Mouse (Mus musculus): Measurements from ENCODE around the gene Gata2. TPM values are rescaled to one million over a fixed set of nuclear protein-coding genes. Genes with fewer than 3 reads are reported as not detected.

Gata2 gene
- polyA plus RNA-seq, 1 experiment from 2014 or later: 12.0 TPM

GRCm38 (mm10) chr6:88184671-88185070, 9.0 kb upstream of the Gata2 start:
- no peaks in the 10 kb centered on the region for H3K9me3 ChIP-seq
- peaks cover 7% of the 10 kb centered on the region for H3K4me1 ChIP-seq
- H3K36me3 ChIP-seq: no peaks in the 10 kb centered on the region
- no peak overlapping the region for H3K4me2 ChIP-seq
- H3K4me3 ChIP-seq (replicated peaks): no peak overlapping the region
- peaks cover 26% of the 10 kb centered on the region for H3K27me3 ChIP-seq (replicated peaks)
- 65% methylated on average over 4 of the region's 4 CpGs for WGBS
- no peak for ATAC-seq (ENCODE audit: insufficient read depth, low FRiP score, low read depth)
- no peak overlapping the region for H3K27ac ChIP-seq
- no peak overlapping the region for H3K9ac ChIP-seq

DNA sequence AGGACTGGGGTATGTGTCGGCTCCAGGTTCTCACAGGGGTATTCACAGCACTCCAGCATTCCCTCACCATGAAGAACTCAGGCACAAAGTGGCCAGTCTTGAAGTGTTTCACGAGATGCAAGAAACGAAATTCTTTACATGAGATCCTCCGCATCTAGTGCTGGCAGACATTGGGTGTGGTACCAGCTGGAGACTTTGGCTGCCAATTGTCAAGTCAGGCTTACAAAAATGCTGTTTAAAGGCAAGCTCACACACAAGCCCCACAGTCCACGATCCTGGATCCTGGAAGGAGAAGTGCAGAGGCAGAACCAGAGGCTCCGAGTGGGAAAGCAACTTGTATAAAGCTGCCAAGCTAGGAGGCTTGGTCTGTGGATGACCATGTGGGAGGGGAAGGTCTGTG, 5.5 kb upstream of the Gata2 start:
- 74% methylated on average over 6 of the region's 6 CpGs for WGBS
- Histone ChIP-seq H3K4me2 (no peak overlapping the region), H3K36me3 (no peaks in the 10 kb centered on the region), H3K9me3 (no peaks in the 10 kb centered on the region), H3K4me3 (replicated peaks) (no peak overlapping the region), H3K27me3 (replicated peaks) (peaks cover 61% of the 10 kb centered on the region), H3K4me1 (peaks cover 19% of the 10 kb centered on the region), H3K9ac (no peak overlapping the region), H3K27ac (no peak overlapping the region)
- no peak for ATAC-seq (ENCODE audit: insufficient read depth, low FRiP score, low read depth)

GRCm38 (mm10) chr6:88189312-88190042, 4.2 kb upstream of the Gata2 start:
- H3K4me2 ChIP-seq: peak overlapping the region; percentile 91
- 1% methylated on average over 56 of the region's 56 CpGs for WGBS
- no peaks in the 10 kb centered on the region for H3K9me3 ChIP-seq
- no peak overlapping the region; the same call in 1 of the 2 replicates for H3K9ac ChIP-seq
- H3K27me3 ChIP-seq (replicated peaks): peaks cover 74% of the 10 kb centered on the region
- peaks cover 28% of the 10 kb centered on the region for H3K4me1 ChIP-seq
- H3K36me3 ChIP-seq: no peaks in the 10 kb centered on the region
- H3K4me3 ChIP-seq (replicated peaks): peak overlapping the region; percentile 58
- H3K27ac ChIP-seq: no peak overlapping the region
- peak; percentile 74 for ATAC-seq (ENCODE audit: insufficient read depth, low FRiP score, low read depth)

DNA sequence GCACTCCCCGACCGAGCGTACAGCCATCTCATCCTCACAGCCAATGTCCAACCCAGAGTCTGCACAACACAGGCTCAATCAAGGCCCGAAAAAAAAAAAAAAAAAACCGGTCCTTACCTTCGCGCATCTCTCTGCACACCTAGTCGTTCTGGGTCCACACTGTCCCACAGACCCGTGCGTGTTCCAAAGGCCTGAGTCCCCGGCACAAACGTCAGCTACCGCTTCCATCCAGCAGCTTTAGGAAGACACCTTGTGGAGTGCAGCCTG, 3.7 kb upstream of the Gata2 start:
- Histone ChIP-seq H3K27ac (no peak overlapping the region), H3K9me3 (no peaks in the 10 kb centered on the region), H3K36me3 (no peaks in the 10 kb centered on the region), H3K4me3 (replicated peaks) (peak overlapping the region; percentile 58), H3K9ac (no peak overlapping the region), H3K4me2 (peak overlapping the region; percentile 91), H3K27me3 (replicated peaks) (peaks cover 77% of the 10 kb centered on the region), H3K4me1 (peaks cover 28% of the 10 kb centered on the region)
- WGBS: 2% methylated on average over 13 of the region's 13 CpGs
- ATAC-seq (ENCODE audit: insufficient read depth, low FRiP score, low read depth): no peak

GRCm38 (mm10) chr6:88190310-88191023, 3.2 kb upstream of the Gata2 start:
- peaks cover 28% of the 10 kb centered on the region for H3K4me1 ChIP-seq
- no peak overlapping the region for H3K27ac ChIP-seq
- peak overlapping the region; percentile 91 for H3K4me2 ChIP-seq
- peaks cover 82% of the 10 kb centered on the region for H3K27me3 ChIP-seq (replicated peaks)
- WGBS: 5% methylated on average over 49 of the region's 49 CpGs
- H3K9me3 ChIP-seq: no peaks in the 10 kb centered on the region
- no peaks in the 10 kb centered on the region for H3K36me3 ChIP-seq
- no peak for ATAC-seq (ENCODE audit: insufficient read depth, low FRiP score, low read depth)
- peak overlapping the region; percentile 2; the same call in 1 of the 2 replicates for H3K4me3 ChIP-seq (replicated peaks)
- no peak overlapping the region for H3K9ac ChIP-seq

DNA sequence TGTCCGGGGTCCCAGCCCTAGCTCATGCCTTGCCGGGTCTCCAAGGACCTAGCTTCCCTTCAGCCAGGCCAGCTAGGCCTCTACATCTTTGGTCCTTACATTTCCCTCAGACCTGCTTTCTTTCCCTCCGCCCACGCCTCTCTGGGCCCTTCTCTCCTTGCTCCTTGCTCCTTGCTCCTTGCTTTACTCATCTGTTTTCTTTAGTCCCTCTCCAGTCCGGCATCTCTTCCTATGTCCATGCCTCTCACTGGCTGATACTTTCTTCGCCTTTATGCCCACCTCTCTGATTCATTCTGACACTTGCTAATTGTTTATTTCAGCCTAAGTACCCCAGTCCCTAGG, 2.7 kb upstream of the Gata2 start:
- no peak overlapping the region for H3K27ac ChIP-seq
- H3K9me3 ChIP-seq: no peaks in the 10 kb centered on the region
- H3K4me1 ChIP-seq: peaks cover 28% of the 10 kb centered on the region
- H3K9ac ChIP-seq: no peak overlapping the region
- H3K4me2 ChIP-seq: peak overlapping the region; percentile 91; the same call in 1 of the 2 replicates
- no peaks in the 10 kb centered on the region for H3K36me3 ChIP-seq
- no peak for ATAC-seq (ENCODE audit: insufficient read depth, low FRiP score, low read depth)
- WGBS: 40% methylated on average over 6 of the region's 6 CpGs
- peaks cover 87% of the 10 kb centered on the region for H3K27me3 ChIP-seq (replicated peaks)
- H3K4me3 ChIP-seq (replicated peaks): 0 out of 2 replicates have a peak overlapping the region, but pooled peaks have one; percentile 2

GRCm38 (mm10) chr6:88191411-88192070, 2.1 kb upstream of the Gata2 start:
- no peak for ATAC-seq (ENCODE audit: insufficient read depth, low FRiP score, low read depth)
- WGBS: 26% methylated on average over 4 of the region's 4 CpGs

DNA sequence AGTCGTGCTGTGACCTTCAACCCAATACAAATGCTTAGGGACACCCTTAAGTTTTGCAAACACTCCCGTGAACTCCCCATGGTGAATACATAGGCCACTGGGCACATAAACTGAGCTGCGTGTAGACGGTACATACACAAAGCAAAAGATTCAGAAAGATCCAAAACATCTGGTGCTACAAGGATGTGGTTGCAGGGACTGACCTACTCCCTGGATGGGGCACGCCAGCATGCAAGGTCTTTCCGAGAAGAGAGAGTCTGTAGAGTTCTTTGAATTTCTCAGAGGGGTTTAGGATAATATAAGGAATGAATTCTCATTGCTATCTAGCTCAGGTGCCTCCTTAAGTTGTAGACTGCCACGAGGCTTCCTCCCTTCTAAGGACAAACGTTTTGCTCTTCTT, 935 bp upstream of the Gata2 start:
- Histone ChIP-seq H3K9me3 (no peaks in the 10 kb centered on the region), H3K4me1 (peaks cover 42% of the 10 kb centered on the region), H3K9ac (no peak overlapping the region), H3K4me2 (no peak overlapping the region), H3K36me3 (no peaks in the 10 kb centered on the region), H3K4me3 (replicated peaks) (no peak overlapping the region), H3K27ac (no peak overlapping the region), H3K27me3 (replicated peaks) (peaks cover 98% of the 10 kb centered on the region)
- no peak for ATAC-seq (ENCODE audit: insufficient read depth, low FRiP score, low read depth)
- 31% methylated on average over 8 of the region's 8 CpGs for WGBS

More at GRCm38 (mm10) chr6:88191411-88192070, 2.1 kb upstream of the Gata2 start:
- no peaks in the 10 kb centered on the region for H3K36me3 ChIP-seq
- H3K4me1 ChIP-seq: peaks cover 30% of the 10 kb centered on the region
- no peak overlapping the region for H3K4me3 ChIP-seq (replicated peaks)
- H3K9me3 ChIP-seq: no peaks in the 10 kb centered on the region
- H3K27ac ChIP-seq: no peak overlapping the region
- peaks cover 93% of the 10 kb centered on the region for H3K27me3 ChIP-seq (replicated peaks)
- no peak overlapping the region for H3K9ac ChIP-seq
- no peak overlapping the region for H3K4me2 ChIP-seq

DNA sequence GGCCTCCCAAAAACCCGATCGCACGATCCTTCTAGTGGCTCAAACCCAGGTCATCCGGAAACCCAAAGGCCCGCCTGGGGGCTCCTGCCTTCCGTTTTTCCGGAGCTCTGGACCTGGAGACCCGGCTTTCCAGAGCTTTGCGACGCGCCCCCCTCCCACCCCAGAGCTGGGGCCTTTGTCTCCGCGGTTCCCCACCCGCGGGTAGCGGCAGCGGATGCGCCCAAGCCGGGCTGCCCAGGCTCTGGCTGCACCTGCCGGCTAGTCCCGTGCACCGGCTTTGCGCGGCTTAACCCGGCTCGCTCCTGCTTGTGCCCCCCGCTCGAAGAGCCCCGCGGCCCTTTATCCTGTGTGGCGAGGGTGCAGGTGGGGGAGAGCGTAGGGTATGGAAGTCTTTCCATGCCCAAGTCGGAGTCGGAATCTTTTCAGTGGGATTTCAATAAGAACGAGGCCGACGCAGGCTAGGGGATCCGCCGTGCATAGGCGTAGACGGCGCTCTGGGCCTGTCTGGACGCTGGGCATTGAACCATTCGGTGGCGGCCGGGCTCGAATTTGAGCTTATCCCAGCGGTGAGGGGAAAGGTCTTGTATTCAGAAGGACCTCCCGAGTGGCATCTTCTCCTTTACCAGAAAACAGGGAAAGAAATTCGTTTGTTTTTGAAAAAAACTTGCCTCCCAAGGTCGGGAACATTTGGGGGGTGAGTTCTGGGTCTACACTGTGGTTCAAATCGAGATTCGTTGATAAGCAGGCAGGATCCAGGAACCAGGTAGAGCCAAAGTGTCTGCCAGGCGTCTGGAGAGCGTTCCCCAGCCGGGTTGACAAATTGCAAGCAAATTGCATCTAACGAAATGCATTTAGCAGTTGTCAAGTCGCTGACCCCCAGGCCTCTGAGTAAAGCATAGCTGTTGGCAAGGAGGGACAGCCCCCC, 624 bp downstream of the Gata2 start:
- no peaks in the 10 kb centered on the region for H3K36me3 ChIP-seq
- ATAC-seq (ENCODE audit: insufficient read depth, low FRiP score, low read depth): no peak
- peaks cover 54% of the 10 kb centered on the region for H3K4me1 ChIP-seq

DNA sequence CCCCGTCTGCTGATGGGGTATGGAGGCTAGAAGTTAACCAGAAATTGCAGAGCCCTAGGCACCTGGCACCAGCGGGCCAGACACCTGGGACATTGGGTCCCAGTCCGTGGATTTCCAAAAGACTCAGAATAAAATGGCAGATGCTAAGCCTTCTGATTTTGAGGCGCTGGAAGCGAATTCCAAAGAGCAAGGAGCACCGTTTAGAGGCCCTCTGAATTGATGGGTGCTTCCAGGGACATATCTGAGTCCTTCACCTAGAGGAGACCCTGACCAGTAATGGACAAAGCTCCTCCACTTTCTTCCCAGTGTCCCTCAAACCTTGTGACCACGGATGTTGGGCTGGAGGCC, 1.3 kb downstream of the Gata2 start:
- Histone ChIP-seq H3K27ac (no peak overlapping the region), H3K4me3 (replicated peaks) (no peak overlapping the region), H3K9ac (no peak overlapping the region), H3K36me3 (no peaks in the 10 kb centered on the region), H3K4me2 (no peak overlapping the region), H3K27me3 (replicated peaks) (peaks cover 98% of the 10 kb centered on the region), H3K9me3 (no peaks in the 10 kb centered on the region), H3K4me1 (peaks cover 54% of the 10 kb centered on the region)
- ATAC-seq (ENCODE audit: insufficient read depth, low FRiP score, low read depth): no peak
- WGBS: 18% methylated on average over 7 of the region's 7 CpGs

More for the DNA sequence above, 624 bp downstream of the Gata2 start:
- Histone ChIP-seq H3K27me3 (replicated peaks) (peaks cover 98% of the 10 kb centered on the region), H3K9me3 (no peaks in the 10 kb centered on the region), H3K4me3 (replicated peaks) (peak overlapping the region; percentile 39), H3K9ac (0 out of 2 replicates have a peak overlapping the region, but pooled peaks have one; percentile 25), H3K4me2 (peak overlapping the region; percentile 72), H3K27ac (no peak overlapping the region)
- WGBS: 2% methylated on average over 58 of the region's 58 CpGs

DNA sequence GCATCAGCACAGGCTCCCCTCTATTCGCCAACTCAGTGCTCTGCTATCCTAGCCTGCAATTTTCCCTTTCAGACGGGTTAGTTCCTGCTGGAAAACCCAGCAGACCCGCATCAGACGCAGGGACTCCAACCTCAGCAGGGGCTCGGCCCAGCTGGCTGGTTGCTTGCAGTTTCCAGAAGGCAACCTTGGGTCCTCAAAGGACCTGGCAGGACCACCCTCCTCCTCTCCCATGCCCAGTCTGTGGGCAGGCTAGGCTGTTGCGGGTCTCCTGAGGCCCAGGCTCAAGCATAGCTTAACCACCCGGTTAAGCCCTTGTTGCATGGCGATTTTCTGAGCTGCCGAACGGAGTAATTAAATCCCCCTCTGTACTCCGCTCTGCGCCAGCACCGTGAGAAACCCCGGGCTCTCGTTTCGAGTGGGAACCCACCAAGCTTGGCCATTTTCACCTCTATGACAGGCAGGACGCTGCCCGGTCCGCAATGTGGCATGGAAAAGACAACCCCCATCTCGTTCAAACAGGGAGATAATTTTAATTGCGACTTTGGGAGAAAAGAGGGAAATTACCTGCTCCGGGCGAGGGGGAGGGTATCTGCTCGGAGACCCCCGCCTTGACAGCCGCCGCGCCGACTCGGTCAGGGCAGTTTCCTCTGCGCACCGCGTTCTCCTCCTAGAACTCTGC, 2.5 kb downstream of the Gata2 start:
- Histone ChIP-seq H3K4me3 (replicated peaks) (peak overlapping the region; percentile 47), H3K27me3 (replicated peaks) (peaks cover 98% of the 10 kb centered on the region), H3K36me3 (no peaks in the 10 kb centered on the region), H3K9ac (no peak overlapping the region), H3K4me1 (peaks cover 44% of the 10 kb centered on the region), H3K27ac (no peak overlapping the region), H3K4me2 (peak overlapping the region; percentile 69), H3K9me3 (no peaks in the 10 kb centered on the region)
- no peak for ATAC-seq (ENCODE audit: insufficient read depth, low FRiP score, low read depth)
- 10% methylated on average over 33 of the region's 33 CpGs for WGBS
